Mouse (Mus musculus): ENCODE data around the gene Grhpr. TPM values are rescaled to one million over a fixed set of nuclear protein-coding genes. Genes with fewer than 3 reads are reported as not detected.
"Not testable (repeated sequence)": the region's sequence is repeated elsewhere in the genome, so short reads cannot be mapped to it uniquely, and the experiment has no call there.

The Grhpr gene
- 10 to 100 TPM; 26.2 to 29.2 TPM for total RNA-seq (2021)
- long read RNA-seq, experiment 1, transcript Grhpr-201 (9 exons, 1,280 nt): major isoform, 15 of 18 reads
- long read RNA-seq, experiment 1, partial matches to known transcripts: 1 of 18 reads
- long read RNA-seq, experiment 1, other reads (novel, unspliced or antisense): 2 of 18 reads
- long read RNA-seq, experiment 2, transcript Grhpr-201 (9 exons, 1,280 nt): major isoform, 9 of 9 reads
- long read RNA-seq, experiment 2, partial matches to known transcripts: 0 of 9 reads
- long read RNA-seq, experiment 2, other reads (novel, unspliced or antisense): 0 of 9 reads

- H3K4me3 ChIP-seq: peak within 1 kb of the TSS; percentile 78
- TF ChIP-seq CTCF (conservative IDR thresholded peaks at IDR 0.05): peak; percentile 63
- DNase-seq (ENCODE audit: low spot score in 2 of 2): peak; percentile 58 to 59
- H3K27ac ChIP-seq: peak within 1 kb of the TSS; percentile 93
These were observed at the start of gene Grhpr for GRCm38 (mm10) chr4:44981280-44981973. Gene Grhpr (plus strand): TSS chr4:44981395.

GRCm38 (mm10) chr4:44931732-44932131 lies 49.5 kb upstream of the Grhpr start:
- no peak overlapping the region for H3K4me3 ChIP-seq
- DNase-seq (ENCODE audit: low spot score in 2 of 2): peak; percentile 25
- H3K27ac ChIP-seq: peak overlapping the region; percentile 73; the same call in 1 of the 2 replicates
- TF ChIP-seq CTCF (conservative IDR thresholded peaks at IDR 0.05): no peak

GRCm38 (mm10) chr4:44938359-44939340 lies 42.5 kb upstream of the Grhpr start:
- TF ChIP-seq CTCF (conservative IDR thresholded peaks at IDR 0.05): no peak
- Histone ChIP-seq H3K4me3 (no peak overlapping the region), H3K27ac (no peak overlapping the region)
- DNase-seq (ENCODE audit: low spot score in 2 of 2): no peak

GRCm38 (mm10) chr4:44939576-44940249 lies 41.5 kb upstream of the Grhpr start:
- DNase-seq (ENCODE audit: low spot score in 2 of 2): no peak
- TF ChIP-seq CTCF (conservative IDR thresholded peaks at IDR 0.05): no peak
- Histone ChIP-seq H3K27ac (no peak overlapping the region), H3K4me3 (no peak overlapping the region)

- Histone ChIP-seq H3K27ac (no peak overlapping the region), H3K4me3 (no peak overlapping the region)
- no peak for DNase-seq (ENCODE audit: low spot score in 2 of 2)
- TF ChIP-seq CTCF (conservative IDR thresholded peaks at IDR 0.05): no peak
These were observed 40.9 kb upstream of the Grhpr start for GRCm38 (mm10) chr4:44940286-44940685.

- Histone ChIP-seq H3K4me3 (no peak overlapping the region), H3K27ac (no peak overlapping the region)
- DNase-seq (ENCODE audit: low spot score in 2 of 2): no peak
- TF ChIP-seq CTCF (conservative IDR thresholded peaks at IDR 0.05): no peak
These were observed 39.0 kb upstream of the Grhpr start for GRCm38 (mm10) chr4:44942237-44942636.

GRCm38 (mm10) chr4:44943480-44943879 lies 37.7 kb upstream of the Grhpr start:
- Histone ChIP-seq H3K4me3 (no peak overlapping the region), H3K27ac (no peak overlapping the region)
- no peak for DNase-seq (ENCODE audit: low spot score in 2 of 2)
- TF ChIP-seq CTCF (conservative IDR thresholded peaks at IDR 0.05): no peak

GRCm38 (mm10) chr4:44944426-44945075 lies 36.6 kb upstream of the Grhpr start:
- no peak for TF ChIP-seq CTCF (conservative IDR thresholded peaks at IDR 0.05)

GRCm38 (mm10) chr4:44946126-44946525 lies 35.1 kb upstream of the Grhpr start:
- not testable (repeated sequence) for H3K27ac ChIP-seq; DNase-seq (ENCODE audit: low spot score in 2 of 2); H3K4me3 ChIP-seq

More at GRCm38 (mm10) chr4:44944426-44945075, 36.6 kb upstream of the Grhpr start:
- DNase-seq (ENCODE audit: low spot score in 2 of 2): no peak
- Histone ChIP-seq H3K4me3 (no peak overlapping the region), H3K27ac (no peak overlapping the region)

GRCm38 (mm10) chr4:44947464-44947863 lies 33.7 kb upstream of the Grhpr start:
- H3K4me3 ChIP-seq: no peak overlapping the region
- TF ChIP-seq CTCF (conservative IDR thresholded peaks at IDR 0.05): no peak
- DNase-seq (ENCODE audit: low spot score in 2 of 2): no peak
- H3K27ac ChIP-seq: no peak overlapping the region

GRCm38 (mm10) chr4:44948314-44948713 lies 32.9 kb upstream of the Grhpr start:
- TF ChIP-seq CTCF (conservative IDR thresholded peaks at IDR 0.05): no peak
- no peak overlapping the region for H3K27ac ChIP-seq
- H3K4me3 ChIP-seq: no peak overlapping the region
- DNase-seq (ENCODE audit: low spot score in 2 of 2): no peak

GRCm38 (mm10) chr4:44953041-44953440 lies 28.2 kb upstream of the Grhpr start:
- Histone ChIP-seq H3K27ac (no peak overlapping the region), H3K4me3 (no peak overlapping the region)
- no peak for TF ChIP-seq CTCF (conservative IDR thresholded peaks at IDR 0.05)
- DNase-seq (ENCODE audit: low spot score in 2 of 2): no peak

All from layer of hippocampus, adult 2 months (tissue).